Mouse (Mus musculus): ENCODE data around the gene C730034F03Rik. TPM values are rescaled to one million over a fixed set of nuclear protein-coding genes. Genes with fewer than 3 reads are reported as not detected.

C730034F03Rik gene
- 1 to 10 TPM; 1.8 to 3.4 TPM for total RNA-seq (2021)
- long read RNA-seq, experiment 1, partial matches to known transcripts = 0 of 4 reads
- long read RNA-seq, experiment 1, other reads (novel, unspliced or antisense) = 0 of 4 reads
- long read RNA-seq, experiment 2, partial matches to known transcripts = 0 of 4 reads
- long read RNA-seq, experiment 2, other reads (novel, unspliced or antisense) = 1 of 4 reads

DNA sequence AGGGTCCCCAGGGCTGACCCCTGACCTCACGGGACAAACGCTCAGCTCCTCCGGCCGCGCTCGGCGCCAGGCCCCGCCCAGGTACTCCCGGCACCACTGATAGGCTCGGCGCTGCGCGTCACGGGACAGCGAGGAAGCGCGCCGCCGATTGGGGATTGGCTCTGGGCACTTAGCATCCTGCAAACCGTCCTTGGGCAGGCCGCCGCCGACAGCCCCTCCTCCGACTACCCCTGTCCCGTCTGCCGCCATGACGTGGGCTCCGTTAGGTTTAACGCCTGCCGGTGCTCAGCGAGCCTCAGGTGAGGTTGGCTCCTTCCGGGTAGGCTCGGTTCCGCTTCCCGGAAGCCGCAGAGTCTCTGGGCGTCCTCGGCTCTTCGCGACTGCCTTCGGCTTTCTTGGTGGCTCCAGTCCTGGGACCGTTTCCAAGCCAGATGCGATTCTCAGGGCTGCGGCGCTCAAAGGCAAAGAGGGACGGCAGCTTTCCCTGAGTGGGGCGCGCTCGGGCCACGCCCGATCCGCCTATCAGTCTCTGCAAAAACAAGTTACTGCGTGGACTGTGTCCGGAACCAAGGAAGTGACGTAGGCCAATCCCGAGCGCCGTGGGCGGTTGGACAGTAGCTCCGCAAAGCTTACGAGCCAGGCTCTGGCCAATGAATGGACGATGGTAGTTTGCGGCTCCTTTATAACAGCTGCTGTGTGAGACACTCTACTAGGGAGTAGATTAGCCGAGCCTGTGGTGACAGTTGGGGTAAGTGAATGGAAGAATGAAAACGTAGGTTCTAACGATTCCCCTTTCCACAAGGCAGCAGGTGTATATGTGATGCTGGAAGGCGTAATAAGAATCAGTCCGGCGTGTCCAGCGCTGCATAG, at the start of gene C730034F03Rik, which contains the start of the genes Gm44502 and Chkb:
TSS of gene C730034F03Rik (plus strand) at position 238 of the 870 bp plus-strand sequence.
TSS of gene Gm44502 (minus strand) at position 345 of the 870 bp plus-strand sequence.
TSS of gene Chkb (minus strand) at position 557 of the 870 bp plus-strand sequence.
- Histone ChIP-seq H3K27ac (peak within 1 kb of the TSS; percentile 94), H3K4me3 (peak within 1 kb of the TSS; percentile 100)
- TF ChIP-seq CTCF (conservative IDR thresholded peaks at IDR 0.05) = no peak
- peak; percentile 91 to 94 for DNase-seq (ENCODE audit: low spot score in 2 of 2)

DNA sequence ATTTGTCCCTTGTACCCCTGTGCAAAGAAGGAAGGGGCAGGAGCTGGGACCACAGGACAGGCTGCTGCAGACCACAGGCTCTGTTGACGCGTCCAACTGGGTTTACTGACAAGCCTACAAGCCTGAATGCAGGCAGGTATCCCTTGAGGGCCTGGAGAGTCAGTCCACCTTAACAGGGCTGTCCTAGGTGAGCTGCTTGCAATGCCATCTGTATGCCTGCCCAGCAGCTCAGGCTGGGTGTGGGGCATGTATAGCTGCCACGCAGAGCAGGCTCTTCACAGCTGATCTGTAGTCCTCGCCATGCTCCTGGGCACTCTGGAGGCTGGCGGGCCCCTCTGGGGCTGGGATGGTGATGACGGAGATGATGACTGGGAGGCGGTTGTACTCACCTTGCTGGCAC, 44.8 kb upstream of the C730034F03Rik start, which contains the start of gene Klhdc7b:
TSS of gene Klhdc7b (plus strand) at position 301 of the 400 bp plus-strand sequence.
- Histone ChIP-seq H3K4me3 (no peak within 1 kb of the TSS), H3K27ac (no peak within 1 kb of the TSS)
- TF ChIP-seq CTCF (conservative IDR thresholded peaks at IDR 0.05) = no peak
- no peak for DNase-seq (ENCODE audit: low spot score in 2 of 2)

- Histone ChIP-seq H3K4me3 (no peak overlapping the region), H3K27ac (no peak overlapping the region)
- no peak for TF ChIP-seq CTCF (conservative IDR thresholded peaks at IDR 0.05)
- no peak for DNase-seq (ENCODE audit: low spot score in 2 of 2)
Observed at GRCm38 (mm10) chr15:89387127-89387526, 42.3 kb upstream of the C730034F03Rik start.

- no peak for TF ChIP-seq CTCF (conservative IDR thresholded peaks at IDR 0.05)
- no peak for DNase-seq (ENCODE audit: low spot score in 2 of 2)
- H3K4me3 ChIP-seq = no peak overlapping the region
Observed at GRCm38 (mm10) chr15:89390081-89390480, 39.3 kb upstream of the C730034F03Rik start.

GRCm38 (mm10) chr15:89396883-89397282, 32.5 kb upstream of the C730034F03Rik start:
- no peak overlapping the region for H3K27ac ChIP-seq
- no peak for TF ChIP-seq CTCF (conservative IDR thresholded peaks at IDR 0.05)
- DNase-seq (ENCODE audit: low spot score in 2 of 2) = no peak
- no peak overlapping the region for H3K4me3 ChIP-seq

More at GRCm38 (mm10) chr15:89390081-89390480, 39.3 kb upstream of the C730034F03Rik start:
- H3K27ac ChIP-seq = no peak overlapping the region

DNA sequence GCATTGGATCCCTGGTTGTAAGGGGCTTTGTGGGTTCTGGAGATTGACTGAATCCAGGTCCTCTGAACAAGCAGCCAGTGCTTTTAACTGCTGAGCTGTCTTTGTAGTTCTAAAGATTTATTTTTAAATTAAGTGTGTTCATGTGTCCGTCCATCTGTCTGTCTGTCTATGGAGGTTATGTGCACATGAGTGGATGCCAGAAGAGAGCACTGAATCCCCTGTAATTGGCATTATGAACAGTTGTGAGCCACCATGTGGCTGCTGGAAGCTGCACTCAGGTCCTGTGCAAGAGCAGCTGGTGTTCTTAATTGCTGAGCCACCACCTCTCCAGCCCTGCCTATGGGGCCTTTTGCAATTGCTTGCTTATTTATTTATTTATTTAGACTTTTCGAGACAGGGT, 31.2 kb upstream of the C730034F03Rik start:
- no peak overlapping the region for H3K4me3 ChIP-seq
- no peak for DNase-seq (ENCODE audit: low spot score in 2 of 2)
- no peak overlapping the region for H3K27ac ChIP-seq
- no peak for TF ChIP-seq CTCF (conservative IDR thresholded peaks at IDR 0.05)

GRCm38 (mm10) chr15:89399716-89400115, 29.7 kb upstream of the C730034F03Rik start:
- no peak overlapping the region for H3K27ac ChIP-seq
- H3K4me3 ChIP-seq = no peak overlapping the region
- TF ChIP-seq CTCF (conservative IDR thresholded peaks at IDR 0.05) = no peak
- DNase-seq (ENCODE audit: low spot score in 2 of 2) = no peak

DNA sequence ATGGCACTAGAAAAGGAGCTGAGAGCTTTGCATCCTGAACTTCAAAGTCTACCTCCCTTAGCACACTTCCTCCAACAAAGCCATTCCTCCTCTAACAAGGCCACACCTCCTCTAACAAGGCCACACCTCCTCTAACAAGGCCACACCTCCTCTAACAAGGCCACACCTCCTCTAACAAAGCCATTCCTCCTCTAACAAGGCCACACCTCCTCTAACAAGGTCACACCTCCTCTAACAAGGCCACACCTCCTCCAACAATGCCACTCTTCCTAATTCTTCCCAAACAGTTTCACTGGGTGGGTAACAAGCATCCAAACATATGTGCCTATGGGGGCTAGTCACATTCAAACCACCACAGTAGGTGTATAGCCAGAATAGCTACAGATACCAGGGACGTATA, 26.9 kb upstream of the C730034F03Rik start:
- H3K4me3 ChIP-seq = no peak overlapping the region
- TF ChIP-seq CTCF (conservative IDR thresholded peaks at IDR 0.05) = no peak
- H3K27ac ChIP-seq = no peak overlapping the region
- DNase-seq (ENCODE audit: low spot score in 2 of 2) = no peak

DNA sequence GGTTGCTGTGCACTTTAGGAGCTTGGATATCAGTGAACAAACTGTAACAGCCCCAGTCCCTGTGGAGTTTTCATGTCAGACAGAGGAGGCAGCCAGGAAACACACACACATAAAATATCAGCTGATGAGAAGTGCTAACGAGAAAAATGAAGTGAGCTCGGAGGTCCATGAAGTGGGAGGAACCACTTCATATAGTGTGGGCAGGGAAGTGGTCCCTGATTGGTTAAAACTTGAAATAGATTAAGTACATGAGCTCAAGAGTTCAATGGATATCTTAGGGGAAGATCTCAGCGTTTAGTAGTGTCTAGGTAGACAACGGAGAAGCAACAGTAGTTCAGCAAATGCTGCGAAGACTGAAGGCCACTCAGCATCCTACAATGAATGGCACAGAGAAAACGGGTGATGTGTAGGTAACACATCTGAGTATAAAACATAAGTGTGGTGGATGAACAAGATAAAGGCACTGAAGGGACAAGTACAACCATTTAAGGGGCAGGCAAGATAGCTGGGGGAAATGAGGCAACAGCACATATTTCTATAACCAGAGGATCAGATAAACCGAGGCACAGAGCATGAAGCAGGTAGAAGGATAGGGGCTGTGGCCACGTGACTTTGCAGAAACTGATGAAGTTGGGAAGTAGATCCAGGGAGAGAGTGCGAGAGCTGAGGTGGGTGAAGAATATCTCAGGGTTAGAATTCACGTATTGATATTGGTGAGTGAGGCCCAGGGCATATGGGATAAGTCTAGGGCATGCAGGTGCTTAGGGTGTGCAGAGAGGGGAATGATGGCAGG, 24.4 kb upstream of the C730034F03Rik start:
- Histone ChIP-seq H3K27ac (no peak overlapping the region), H3K4me3 (no peak overlapping the region)
- TF ChIP-seq CTCF (conservative IDR thresholded peaks at IDR 0.05) = no peak
- DNase-seq (ENCODE audit: low spot score in 2 of 2) = no peak

DNA sequence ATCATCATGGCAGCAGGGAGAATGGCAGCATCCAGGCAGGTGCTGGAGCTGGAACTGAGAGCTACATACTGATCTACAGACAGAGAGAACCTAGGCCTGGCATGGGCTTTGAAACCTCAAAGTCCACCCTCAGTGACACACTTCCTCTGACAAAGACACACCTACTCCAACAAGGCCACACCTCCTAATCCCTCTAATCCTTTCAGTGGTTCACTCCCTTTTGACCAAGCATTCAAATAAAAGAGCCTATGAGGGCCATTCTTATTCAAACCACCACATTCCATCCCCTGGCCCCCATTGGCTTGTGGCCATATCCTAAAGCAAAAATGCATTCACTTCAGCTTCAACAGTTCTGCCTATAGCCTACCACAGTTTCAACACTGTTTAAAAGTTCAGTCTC, 22.7 kb upstream of the C730034F03Rik start:
- H3K27ac ChIP-seq = no peak overlapping the region
- H3K4me3 ChIP-seq = no peak overlapping the region
- DNase-seq (ENCODE audit: low spot score in 2 of 2) = no peak
- TF ChIP-seq CTCF (conservative IDR thresholded peaks at IDR 0.05) = no peak

- H3K27ac ChIP-seq = no peak within 1 kb of the TSS
- no peak within 1 kb of the TSS for H3K4me3 ChIP-seq
- TF ChIP-seq CTCF (conservative IDR thresholded peaks at IDR 0.05) = no peak
- no peak for DNase-seq (ENCODE audit: low spot score in 2 of 2)
Observed at GRCm38 (mm10) chr15:89410118-89410517, 19.3 kb upstream of the C730034F03Rik start, which contains the start of gene Syce3. Syce3 (minus strand) TSS chr15:89410503.

GRCm38 (mm10) chr15:89415282-89415681, 14.1 kb upstream of the C730034F03Rik start:
- Histone ChIP-seq H3K27ac (no peak overlapping the region), H3K4me3 (no peak overlapping the region)
- no peak for DNase-seq (ENCODE audit: low spot score in 2 of 2)
- TF ChIP-seq CTCF (conservative IDR thresholded peaks at IDR 0.05) = no peak

Data from layer of hippocampus, adult 2 months (tissue).